Mouse (Mus musculus): Measurements from ENCODE around the gene Il12rb1. TPM values are rescaled to one million over a fixed set of nuclear protein-coding genes. Genes with fewer than 3 reads are reported as not detected.
A peak's percentile ranks its signal among the peaks of the same experiment; 100 is the strongest.

The Il12rb1 gene
- polyA plus RNA-seq, 1 experiment from 2014 or later = 0.23 TPM

GRCm38 (mm10) chr8:70856541-70857197 is 48.4 kb downstream of the Il12rb1 start:
- no peaks in the 10 kb centered on the region for H3K27me3 ChIP-seq (ENCODE audit: control insufficient read depth, insufficient read depth, low read length)
- H3K4me2 ChIP-seq (ENCODE audit: low read depth, low read length) = peak overlapping the region; percentile 83
- peaks cover 13% of the 10 kb centered on the region for H3K4me1 ChIP-seq (ENCODE audit: control insufficient read depth, insufficient read depth, low read length)
- peak overlapping the region; percentile 74 for H3K9ac ChIP-seq (ENCODE audit: low read length)
- whole genome bisulfite sequencing = 5% methylated on average over 33 of the region's 33 CpGs
- peak overlapping the region; percentile 53 for H3K4me3 ChIP-seq (replicated peaks; ENCODE audit: low read length)
- no peaks in the 10 kb centered on the region for H3K9me3 ChIP-seq (replicated peaks; ENCODE audit: control insufficient read depth, low read length)
- peak; percentile 79 for ATAC-seq (ENCODE audit: insufficient read depth, low FRiP score)
- H3K36me3 ChIP-seq (ENCODE audit: control insufficient read depth, insufficient read depth, low read length) = no peaks in the 10 kb centered on the region
- no peak overlapping the region for H3K27ac ChIP-seq (ENCODE audit: low read length)

- Histone ChIP-seq H3K27me3 (ENCODE audit: control insufficient read depth, insufficient read depth, low read length) (peaks cover 7% of the 10 kb centered on the region), H3K4me3 (replicated peaks; ENCODE audit: low read length) (no peak overlapping the region), H3K9ac (ENCODE audit: low read length) (peak overlapping the region; percentile 74; the same call in 1 of the 2 replicates), H3K4me1 (ENCODE audit: control insufficient read depth, insufficient read depth, low read length) (peaks cover 13% of the 10 kb centered on the region), H3K9me3 (replicated peaks; ENCODE audit: control insufficient read depth, low read length) (no peaks in the 10 kb centered on the region), H3K36me3 (ENCODE audit: control insufficient read depth, insufficient read depth, low read length) (no peaks in the 10 kb centered on the region), H3K27ac (ENCODE audit: low read length) (no peak overlapping the region), H3K4me2 (ENCODE audit: low read depth, low read length) (peak overlapping the region; percentile 83; the same call in 1 of the 2 replicates)
- 18% methylated on average over 4 of the region's 4 CpGs for WGBS
- ATAC-seq (ENCODE audit: insufficient read depth, low FRiP score) = no peak
These were observed 49.3 kb downstream of the Il12rb1 start for GRCm38 (mm10) chr8:70857516-70857915.

- Histone ChIP-seq H3K36me3 (ENCODE audit: control insufficient read depth, insufficient read depth, low read length) (peaks cover 2% of the 10 kb centered on the region; the same call in 1 of the 2 replicates), H3K4me2 (ENCODE audit: low read depth, low read length) (peak within 1 kb of the TSS; percentile 79), H3K27ac (ENCODE audit: low read length) (no peak within 1 kb of the TSS), H3K27me3 (ENCODE audit: control insufficient read depth, insufficient read depth, low read length) (peaks cover 16% of the 10 kb centered on the region), H3K4me1 (ENCODE audit: control insufficient read depth, insufficient read depth, low read length) (peaks cover 28% of the 10 kb centered on the region), H3K4me3 (replicated peaks; ENCODE audit: low read length) (peak within 1 kb of the TSS; percentile 70), H3K9me3 (replicated peaks; ENCODE audit: control insufficient read depth, low read length) (no peaks in the 10 kb centered on the region), H3K9ac (ENCODE audit: low read length) (peak within 1 kb of the TSS; percentile 79)
- no peak for ATAC-seq (ENCODE audit: insufficient read depth, low FRiP score)
- 2% methylated on average over 55 of the region's 55 CpGs for WGBS
These were observed 54.8 kb downstream of the Il12rb1 start, which contains the start of gene Kcnn1 for GRCm38 (mm10) chr8:70862824-70863641. Kcnn1 (minus strand) TSS chr8:70863258.

DNA sequence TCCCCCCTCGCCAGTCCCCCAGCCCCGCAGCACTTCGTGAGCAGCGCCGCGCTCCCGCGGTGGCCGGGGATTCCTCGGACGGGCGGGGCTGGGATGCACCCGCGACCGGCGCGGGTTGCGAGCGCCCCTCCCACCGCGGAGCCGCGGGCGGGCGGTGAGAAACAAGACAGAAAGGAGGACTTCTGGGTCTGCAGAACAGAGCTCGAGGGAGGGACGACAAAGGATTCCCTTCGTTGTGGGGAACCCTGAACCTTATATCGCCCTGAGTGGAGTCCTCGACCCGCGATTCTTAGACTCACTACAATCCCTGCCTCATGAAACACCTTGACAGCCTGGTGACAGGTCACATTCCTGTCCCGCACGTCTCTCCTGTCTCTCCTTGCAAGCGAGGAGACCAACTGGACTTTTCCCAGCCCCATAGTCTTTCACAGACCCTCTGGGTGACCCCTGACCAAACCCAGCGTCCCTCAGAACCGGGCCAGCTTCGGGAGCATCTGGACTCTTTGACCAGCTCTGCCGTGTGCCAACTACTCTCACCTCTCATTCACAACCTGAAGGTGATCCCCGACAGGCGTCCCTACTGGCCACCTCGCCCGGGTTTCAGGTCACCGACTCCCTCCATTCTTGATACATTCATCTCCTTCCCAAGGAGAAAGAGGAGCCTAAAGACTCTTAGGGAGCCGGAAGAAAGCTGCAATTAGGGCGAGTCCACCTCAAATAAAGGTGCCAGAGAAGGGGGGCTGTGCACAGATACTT is 55.9 kb downstream of the Il12rb1 start:
- H3K27me3 ChIP-seq (ENCODE audit: control insufficient read depth, insufficient read depth, low read length) = peaks cover 16% of the 10 kb centered on the region
- H3K9ac ChIP-seq (ENCODE audit: low read length) = peak overlapping the region; percentile 79
- 2% methylated on average over 46 of the region's 46 CpGs for whole genome bisulfite sequencing
- no peaks in the 10 kb centered on the region for H3K9me3 ChIP-seq (replicated peaks; ENCODE audit: control insufficient read depth, low read length)
- H3K36me3 ChIP-seq (ENCODE audit: control insufficient read depth, insufficient read depth, low read length) = peaks cover 5% of the 10 kb centered on the region; the same call in 1 of the 2 replicates
- H3K27ac ChIP-seq (ENCODE audit: low read length) = 0 out of 2 replicates have a peak overlapping the region, but pooled peaks have one; percentile 86
- ATAC-seq (ENCODE audit: insufficient read depth, low FRiP score) = no peak
- H3K4me3 ChIP-seq (replicated peaks; ENCODE audit: low read length) = peak overlapping the region; percentile 70
- peak overlapping the region; percentile 79 for H3K4me2 ChIP-seq (ENCODE audit: low read depth, low read length)
- peaks cover 39% of the 10 kb centered on the region for H3K4me1 ChIP-seq (ENCODE audit: control insufficient read depth, insufficient read depth, low read length)

DNA sequence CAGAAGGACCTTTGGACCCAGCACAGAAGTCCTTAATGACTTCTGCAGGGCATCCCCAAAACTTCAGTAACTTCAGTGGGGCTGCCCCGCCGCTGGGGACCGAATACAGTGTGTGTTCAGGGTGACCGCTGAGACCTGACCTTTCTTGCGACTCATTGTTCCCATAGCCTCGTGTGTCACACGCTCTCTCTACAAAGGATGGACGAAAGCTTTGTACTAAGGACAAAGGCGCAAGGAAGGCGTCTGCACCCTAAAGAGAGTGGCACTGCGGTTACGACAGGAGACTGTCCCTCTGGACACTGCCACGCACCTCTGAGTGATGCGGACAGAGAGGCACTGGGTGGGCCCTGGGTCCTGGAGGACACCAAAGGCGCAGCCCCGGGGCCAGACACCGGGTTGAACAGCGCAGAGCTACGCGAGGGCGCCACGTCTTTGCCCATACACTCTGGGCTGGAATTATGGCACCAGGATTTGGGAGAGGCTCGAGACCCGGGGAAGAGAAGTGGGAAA is 56.5 kb downstream of the Il12rb1 start:
- Histone ChIP-seq H3K9ac (ENCODE audit: low read length) (peak overlapping the region; percentile 79), H3K9me3 (replicated peaks; ENCODE audit: control insufficient read depth, low read length) (no peaks in the 10 kb centered on the region), H3K36me3 (ENCODE audit: control insufficient read depth, insufficient read depth, low read length) (peaks cover 5% of the 10 kb centered on the region; the same call in 1 of the 2 replicates), H3K4me3 (replicated peaks; ENCODE audit: low read length) (peak overlapping the region; percentile 70), H3K27me3 (ENCODE audit: control insufficient read depth, insufficient read depth, low read length) (peaks cover 16% of the 10 kb centered on the region), H3K4me2 (ENCODE audit: low read depth, low read length) (peak overlapping the region; percentile 79), H3K27ac (ENCODE audit: low read length) (peak overlapping the region; percentile 86), H3K4me1 (ENCODE audit: control insufficient read depth, insufficient read depth, low read length) (peaks cover 44% of the 10 kb centered on the region)
- ATAC-seq (ENCODE audit: insufficient read depth, low FRiP score) = no peak
- WGBS = 4% methylated on average over 24 of the region's 24 CpGs

DNA sequence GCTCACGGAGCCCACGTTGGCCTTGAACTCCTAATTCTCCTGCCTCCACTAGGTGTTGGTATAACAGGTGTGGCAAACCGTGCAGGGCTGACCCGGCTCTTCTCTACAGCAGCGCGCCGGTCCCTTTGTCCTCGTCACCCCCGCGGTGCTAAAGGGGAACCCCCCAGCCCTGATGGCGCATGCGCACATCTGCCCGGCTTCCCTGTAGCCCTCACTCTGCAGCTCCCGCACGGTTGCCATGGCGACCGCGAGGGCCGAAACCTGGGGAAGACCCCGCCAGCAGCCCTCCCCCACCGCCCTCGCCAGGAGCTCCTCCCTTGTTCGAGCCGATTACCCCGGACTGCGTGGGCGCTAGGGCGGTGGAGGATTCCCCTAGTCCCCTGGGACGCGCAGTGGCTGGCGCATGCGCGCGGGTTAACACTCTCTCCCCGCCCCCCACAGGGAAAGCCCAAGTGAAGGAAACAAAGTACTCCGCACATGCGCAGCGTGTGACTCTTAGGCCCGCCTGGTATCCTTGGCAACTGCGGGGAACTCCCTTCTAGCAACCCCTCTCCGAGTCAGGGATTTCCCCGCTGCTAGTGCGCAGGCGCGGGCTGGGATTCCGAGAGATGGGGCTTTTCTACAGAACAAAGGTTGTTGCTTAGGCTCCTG is 57.2 kb downstream of the Il12rb1 start:
- peak; percentile 92 for ATAC-seq (ENCODE audit: insufficient read depth, low FRiP score)
- Histone ChIP-seq H3K27ac (ENCODE audit: low read length) (peak overlapping the region; percentile 86), H3K9me3 (replicated peaks; ENCODE audit: control insufficient read depth, low read length) (no peaks in the 10 kb centered on the region), H3K4me1 (ENCODE audit: control insufficient read depth, insufficient read depth, low read length) (peaks cover 46% of the 10 kb centered on the region), H3K4me2 (ENCODE audit: low read depth, low read length) (peak overlapping the region; percentile 79), H3K36me3 (ENCODE audit: control insufficient read depth, insufficient read depth, low read length) (peaks cover 5% of the 10 kb centered on the region; the same call in 1 of the 2 replicates), H3K9ac (ENCODE audit: low read length) (peak overlapping the region; percentile 79), H3K27me3 (ENCODE audit: control insufficient read depth, insufficient read depth, low read length) (peaks cover 16% of the 10 kb centered on the region), H3K4me3 (replicated peaks; ENCODE audit: low read length) (peak overlapping the region; percentile 70)
- WGBS = under 1% methylated on average over 46 of the region's 46 CpGs

- Histone ChIP-seq H3K9ac (ENCODE audit: low read length) (peak overlapping the region; percentile 54), H3K9me3 (replicated peaks; ENCODE audit: control insufficient read depth, low read length) (no peaks in the 10 kb centered on the region), H3K4me1 (ENCODE audit: control insufficient read depth, insufficient read depth, low read length) (peaks cover 46% of the 10 kb centered on the region), H3K27me3 (ENCODE audit: control insufficient read depth, insufficient read depth, low read length) (peaks cover 16% of the 10 kb centered on the region), H3K4me3 (replicated peaks; ENCODE audit: low read length) (peak overlapping the region; percentile 70), H3K4me2 (ENCODE audit: low read depth, low read length) (peak overlapping the region; percentile 79), H3K27ac (ENCODE audit: low read length) (peak overlapping the region; percentile 59), H3K36me3 (ENCODE audit: control insufficient read depth, insufficient read depth, low read length) (peaks cover 5% of the 10 kb centered on the region; the same call in 1 of the 2 replicates)
- ATAC-seq (ENCODE audit: insufficient read depth, low FRiP score) = peak; percentile 8; the same call in 1 of the 2 replicates
- 5% methylated on average over 12 of the region's 12 CpGs for WGBS
These were observed 57.8 kb downstream of the Il12rb1 start for GRCm38 (mm10) chr8:70866001-70866520.

GRCm38 (mm10) chr8:70866566-70866965 is 58.3 kb downstream of the Il12rb1 start:
- 76% methylated on average over 7 of the region's 7 CpGs for WGBS
- peaks cover 5% of the 10 kb centered on the region; the same call in 1 of the 2 replicates for H3K36me3 ChIP-seq (ENCODE audit: control insufficient read depth, insufficient read depth, low read length)
- H3K4me1 ChIP-seq (ENCODE audit: control insufficient read depth, insufficient read depth, low read length) = peaks cover 46% of the 10 kb centered on the region
- H3K27ac ChIP-seq (ENCODE audit: low read length) = no peak overlapping the region
- no peak overlapping the region for H3K9ac ChIP-seq (ENCODE audit: low read length)
- H3K27me3 ChIP-seq (ENCODE audit: control insufficient read depth, insufficient read depth, low read length) = peaks cover 16% of the 10 kb centered on the region
- no peaks in the 10 kb centered on the region for H3K9me3 ChIP-seq (replicated peaks; ENCODE audit: control insufficient read depth, low read length)
- no peak overlapping the region for H3K4me2 ChIP-seq (ENCODE audit: low read depth, low read length)
- no peak overlapping the region for H3K4me3 ChIP-seq (replicated peaks; ENCODE audit: low read length)
- ATAC-seq (ENCODE audit: insufficient read depth, low FRiP score) = no peak

Measured in stomach, embryonic 16.5 days (tissue).